Mouse (Mus musculus): ENCODE measurements at regions not wholly inside any gene's neighbourhood (a gene's known extent, or its start where the extent isn't known, plus 50 kb on each side); places are given as distances from the start of the nearest gene placed in this dataset.

GRCm38 (mm10) chr2:103143985-103144384 lies 70.5 kb downstream of the Apip start:
- Histone ChIP-seq H3K4me1 (ENCODE audit: control insufficient read depth, insufficient read depth, insufficient read length, low read length) (peaks cover 4% of the 10 kb centered on the region; the same call in 1 of the 2 replicates), H3K4me3 (ENCODE audit: low read depth, low read length) (no peak overlapping the region), H3K27ac (ENCODE audit: insufficient read depth, low read depth, low read length) (peak overlapping the region; percentile 44), H3K36me3 (ENCODE audit: control insufficient read depth, insufficient read depth, low read length) (no peaks in the 10 kb centered on the region), H3K27me3 (ENCODE audit: control insufficient read depth, insufficient read depth, low read length) (no peaks in the 10 kb centered on the region)
- 27% methylated on average over 4 of the region's 4 CpGs for WGBS
- no peak for TF ChIP-seq POLR2A (IDR thresholded peaks at IDR 0.05; ENCODE audit: low read depth, low read length)
- no peak for TF ChIP-seq CTCF (IDR thresholded peaks at IDR 0.05; ENCODE audit: extremely low read depth, insufficient read length, insufficient replicate concordance, low read depth, low read length)

DNA sequence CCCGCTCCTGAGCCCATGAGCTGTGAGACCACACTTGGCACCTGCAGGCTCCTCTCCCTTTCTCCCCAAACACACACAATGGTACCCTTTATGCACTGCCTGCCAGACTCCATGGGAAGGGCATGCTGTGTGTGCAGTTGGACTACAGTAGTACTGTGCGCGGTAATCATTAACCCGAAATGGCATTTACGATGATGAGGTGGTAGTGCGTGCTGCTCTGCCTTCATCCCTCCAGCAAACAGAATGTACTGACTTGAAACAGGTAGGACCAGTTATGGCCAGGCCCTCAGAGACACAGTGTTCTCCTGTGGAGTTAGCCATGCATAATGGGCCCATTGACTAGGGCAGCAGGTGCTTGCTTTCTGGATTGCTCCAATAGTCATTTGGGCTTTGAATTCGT lies 70.9 kb downstream of the Apip start:
- H3K4me1 ChIP-seq (ENCODE audit: control insufficient read depth, insufficient read depth, insufficient read length, low read length), result peaks cover 4% of the 10 kb centered on the region; the same call in 1 of the 2 replicates
- H3K27me3 ChIP-seq (ENCODE audit: control insufficient read depth, insufficient read depth, low read length), result no peaks in the 10 kb centered on the region
- no peak for TF ChIP-seq CTCF (IDR thresholded peaks at IDR 0.05; ENCODE audit: extremely low read depth, insufficient read length, insufficient replicate concordance, low read depth, low read length)
- TF ChIP-seq POLR2A (IDR thresholded peaks at IDR 0.05; ENCODE audit: low read depth, low read length), result no peak
- H3K36me3 ChIP-seq (ENCODE audit: control insufficient read depth, insufficient read depth, low read length), result no peaks in the 10 kb centered on the region
- H3K4me3 ChIP-seq (ENCODE audit: low read depth, low read length), result no peak overlapping the region
- 35% methylated on average over 7 of the region's 7 CpGs for WGBS
- peak overlapping the region; percentile 60 for H3K27ac ChIP-seq (ENCODE audit: insufficient read depth, low read depth, low read length)

DNA sequence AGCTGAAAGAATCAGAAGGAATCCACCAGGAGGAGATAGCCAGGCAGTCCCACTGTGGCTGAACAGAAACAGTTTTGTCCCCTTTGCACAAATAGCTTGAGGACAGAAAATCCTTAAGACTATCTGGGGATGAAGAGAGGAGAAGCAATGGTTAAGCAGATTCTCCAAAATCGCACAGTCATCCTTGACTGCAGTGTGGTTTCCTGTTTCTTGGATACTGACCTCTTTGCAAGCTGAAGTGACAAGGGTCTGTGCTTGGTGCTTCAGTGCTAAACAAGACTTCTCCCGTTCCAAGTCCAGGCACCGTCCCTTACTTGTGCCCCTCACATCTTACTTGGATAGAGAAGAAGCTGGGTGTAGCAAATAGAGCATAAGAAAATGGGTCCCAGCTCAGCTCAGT lies 71.6 kb downstream of the Apip start:
- 21% methylated on average over 3 of the region's 3 CpGs for WGBS
- Histone ChIP-seq H3K36me3 (ENCODE audit: control insufficient read depth, insufficient read depth, low read length) (no peaks in the 10 kb centered on the region), H3K4me1 (ENCODE audit: control insufficient read depth, insufficient read depth, insufficient read length, low read length) (peaks cover 4% of the 10 kb centered on the region; the same call in 1 of the 2 replicates), H3K27me3 (ENCODE audit: control insufficient read depth, insufficient read depth, low read length) (no peaks in the 10 kb centered on the region), H3K27ac (ENCODE audit: insufficient read depth, low read depth, low read length) (peak overlapping the region; percentile 60), H3K4me3 (ENCODE audit: low read depth, low read length) (no peak overlapping the region)
- TF ChIP-seq POLR2A (IDR thresholded peaks at IDR 0.05; ENCODE audit: low read depth, low read length), result no peak
- no peak for TF ChIP-seq CTCF (IDR thresholded peaks at IDR 0.05; ENCODE audit: extremely low read depth, insufficient read length, insufficient replicate concordance, low read depth, low read length)

GRCm38 (mm10) chr2:103146132-103146531 lies 72.7 kb downstream of the Apip start:
- 85% methylated on average over 7 of the region's 7 CpGs for WGBS
- no peak for TF ChIP-seq CTCF (IDR thresholded peaks at IDR 0.05; ENCODE audit: extremely low read depth, insufficient read length, insufficient replicate concordance, low read depth, low read length)
- no peak for TF ChIP-seq POLR2A (IDR thresholded peaks at IDR 0.05; ENCODE audit: low read depth, low read length)
- Histone ChIP-seq H3K27me3 (ENCODE audit: control insufficient read depth, insufficient read depth, low read length) (no peaks in the 10 kb centered on the region), H3K4me3 (ENCODE audit: low read depth, low read length) (no peak overlapping the region), H3K4me1 (ENCODE audit: control insufficient read depth, insufficient read depth, insufficient read length, low read length) (peaks cover 4% of the 10 kb centered on the region; the same call in 1 of the 2 replicates), H3K36me3 (ENCODE audit: control insufficient read depth, insufficient read depth, low read length) (no peaks in the 10 kb centered on the region), H3K27ac (ENCODE audit: insufficient read depth, low read depth, low read length) (no peak overlapping the region)

DNA sequence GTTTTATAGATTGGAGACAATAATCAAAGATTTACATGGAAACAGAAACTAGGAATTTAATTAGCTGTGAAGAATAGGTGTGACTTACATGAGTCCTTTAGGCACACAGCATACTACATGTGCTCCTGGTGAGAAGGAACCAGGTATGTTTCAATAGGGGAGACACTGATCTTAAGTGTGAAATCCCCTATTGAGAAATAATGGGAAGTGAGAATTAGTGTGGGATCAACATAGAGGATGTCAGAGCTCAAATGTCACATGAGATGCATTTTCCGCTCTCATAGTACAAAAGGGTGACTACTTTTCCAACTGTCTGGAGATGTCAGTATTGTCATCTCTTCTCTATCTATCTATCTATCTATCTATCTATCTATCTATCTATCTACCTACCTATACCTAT lies 79.8 kb downstream of the Apip start:
- Histone ChIP-seq H3K4me3 (ENCODE audit: low read depth, low read length) (no peak overlapping the region), H3K4me1 (ENCODE audit: control insufficient read depth, insufficient read depth, insufficient read length, low read length) (no peaks in the 10 kb centered on the region), H3K27me3 (ENCODE audit: control insufficient read depth, insufficient read depth, low read length) (no peaks in the 10 kb centered on the region), H3K27ac (ENCODE audit: insufficient read depth, low read depth, low read length) (no peak overlapping the region), H3K36me3 (ENCODE audit: control insufficient read depth, insufficient read depth, low read length) (no peaks in the 10 kb centered on the region)
- WGBS, result 97% methylated on average over 1 of the region's 1 CpGs
- TF ChIP-seq POLR2A (IDR thresholded peaks at IDR 0.05; ENCODE audit: low read depth, low read length), result no peak
- TF ChIP-seq CTCF (IDR thresholded peaks at IDR 0.05; ENCODE audit: extremely low read depth, insufficient read length, insufficient replicate concordance, low read depth, low read length), result no peak

- Histone ChIP-seq H3K36me3 (ENCODE audit: control insufficient read depth, insufficient read depth, low read length) (no peaks in the 10 kb centered on the region), H3K4me1 (ENCODE audit: control insufficient read depth, insufficient read depth, insufficient read length, low read length) (no peaks in the 10 kb centered on the region), H3K27ac (ENCODE audit: insufficient read depth, low read depth, low read length) (no peak overlapping the region), H3K4me3 (ENCODE audit: low read depth, low read length) (no peak overlapping the region), H3K27me3 (ENCODE audit: control insufficient read depth, insufficient read depth, low read length) (no peaks in the 10 kb centered on the region)
- TF ChIP-seq CTCF (IDR thresholded peaks at IDR 0.05; ENCODE audit: extremely low read depth, insufficient read length, insufficient replicate concordance, low read depth, low read length) (no peak), POLR2A (IDR thresholded peaks at IDR 0.05; ENCODE audit: low read depth, low read length) (no peak)
- 55% methylated on average over 2 of the region's 2 CpGs for WGBS
Observed at GRCm38 (mm10) chr2:103167741-103168140, 94.3 kb downstream of the Apip start.

DNA sequence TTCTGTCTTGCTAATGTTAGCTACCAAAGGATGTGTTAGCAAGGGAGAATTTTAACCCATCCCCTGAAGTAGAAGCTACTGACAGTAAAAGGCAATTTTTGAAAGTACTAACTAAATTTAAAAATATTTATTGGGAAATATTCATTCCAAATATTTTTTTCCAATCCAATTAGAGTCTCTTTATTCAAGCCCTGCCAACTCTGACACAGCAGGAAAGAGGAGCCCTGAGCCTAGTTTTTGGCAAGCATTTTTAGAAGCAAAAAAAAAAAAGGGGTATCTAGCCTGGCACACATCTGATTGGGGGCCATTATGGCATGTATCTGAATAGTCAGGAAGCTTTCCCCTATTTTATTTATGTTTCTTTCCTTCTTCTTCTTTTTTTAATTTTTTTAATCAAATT lies 94.8 kb downstream of the Apip start:
- H3K4me3 ChIP-seq (ENCODE audit: low read depth, low read length), result no peak overlapping the region
- no peaks in the 10 kb centered on the region for H3K27me3 ChIP-seq (ENCODE audit: control insufficient read depth, insufficient read depth, low read length)
- H3K27ac ChIP-seq (ENCODE audit: insufficient read depth, low read depth, low read length), result no peak overlapping the region
- no peaks in the 10 kb centered on the region for H3K36me3 ChIP-seq (ENCODE audit: control insufficient read depth, insufficient read depth, low read length)
- no peak for TF ChIP-seq POLR2A (IDR thresholded peaks at IDR 0.05; ENCODE audit: low read depth, low read length)
- TF ChIP-seq CTCF (IDR thresholded peaks at IDR 0.05; ENCODE audit: extremely low read depth, insufficient read length, insufficient replicate concordance, low read depth, low read length), result no peak
- no peaks in the 10 kb centered on the region for H3K4me1 ChIP-seq (ENCODE audit: control insufficient read depth, insufficient read depth, insufficient read length, low read length)

GRCm38 (mm10) chr2:103177361-103177760 lies 103.9 kb downstream of the Apip start:
- Histone ChIP-seq H3K4me3 (ENCODE audit: low read depth, low read length) (no peak overlapping the region), H3K4me1 (ENCODE audit: control insufficient read depth, insufficient read depth, insufficient read length, low read length) (no peaks in the 10 kb centered on the region), H3K27me3 (ENCODE audit: control insufficient read depth, insufficient read depth, low read length) (no peaks in the 10 kb centered on the region), H3K36me3 (ENCODE audit: control insufficient read depth, insufficient read depth, low read length) (no peaks in the 10 kb centered on the region), H3K27ac (ENCODE audit: insufficient read depth, low read depth, low read length) (no peak overlapping the region)
- WGBS, result 32% methylated on average over 2 of the region's 2 CpGs
- TF ChIP-seq CTCF (IDR thresholded peaks at IDR 0.05; ENCODE audit: extremely low read depth, insufficient read length, insufficient replicate concordance, low read depth, low read length) (no peak), POLR2A (IDR thresholded peaks at IDR 0.05; ENCODE audit: low read depth, low read length) (no peak)
